Mouse (Mus musculus) gastrocnemius, adult 18-20 months (tissue): ENCODE measurements at regions not wholly inside any gene's neighbourhood (a gene's known extent, or its start where the extent isn't known, plus 50 kb on each side); places are given as distances from the start of the nearest gene placed in this dataset.

Source experiments
- DNase-seq: peaks from one replicate; pipeline ENCODE4 v3.0.0; 2021; ENCODE audit warnings: low spot score

DNA sequence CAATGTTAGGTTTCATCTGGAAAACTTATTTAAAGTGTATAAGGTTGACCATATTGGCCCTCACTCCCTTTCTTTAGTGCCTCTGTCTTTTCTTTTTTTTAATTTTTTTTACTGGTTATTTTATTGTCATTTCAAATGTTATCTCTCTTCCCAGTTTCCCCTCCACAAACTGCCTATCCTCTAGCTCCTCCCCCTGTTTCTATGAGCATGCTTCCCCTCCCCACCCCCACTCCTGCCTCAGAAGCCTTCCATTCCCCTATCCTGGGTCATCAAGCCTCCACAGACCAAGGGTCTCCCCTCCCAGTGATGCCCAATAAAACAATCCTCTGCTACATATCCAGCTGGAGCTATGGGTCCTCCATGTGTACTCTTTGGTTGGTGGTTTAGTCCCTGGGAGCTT, 2134.9 kb upstream of the Lrrc6 start:
- DNase-seq: no peak

GRCm38 (mm10) chr15:68626976-68627375, 2126.3 kb upstream of the Lrrc6 start:
- no peak for DNase-seq

- DNase-seq: no peak
Measured at GRCm38 (mm10) chr15:68624831-68625230, 2124.1 kb upstream of the Lrrc6 start.

DNA sequence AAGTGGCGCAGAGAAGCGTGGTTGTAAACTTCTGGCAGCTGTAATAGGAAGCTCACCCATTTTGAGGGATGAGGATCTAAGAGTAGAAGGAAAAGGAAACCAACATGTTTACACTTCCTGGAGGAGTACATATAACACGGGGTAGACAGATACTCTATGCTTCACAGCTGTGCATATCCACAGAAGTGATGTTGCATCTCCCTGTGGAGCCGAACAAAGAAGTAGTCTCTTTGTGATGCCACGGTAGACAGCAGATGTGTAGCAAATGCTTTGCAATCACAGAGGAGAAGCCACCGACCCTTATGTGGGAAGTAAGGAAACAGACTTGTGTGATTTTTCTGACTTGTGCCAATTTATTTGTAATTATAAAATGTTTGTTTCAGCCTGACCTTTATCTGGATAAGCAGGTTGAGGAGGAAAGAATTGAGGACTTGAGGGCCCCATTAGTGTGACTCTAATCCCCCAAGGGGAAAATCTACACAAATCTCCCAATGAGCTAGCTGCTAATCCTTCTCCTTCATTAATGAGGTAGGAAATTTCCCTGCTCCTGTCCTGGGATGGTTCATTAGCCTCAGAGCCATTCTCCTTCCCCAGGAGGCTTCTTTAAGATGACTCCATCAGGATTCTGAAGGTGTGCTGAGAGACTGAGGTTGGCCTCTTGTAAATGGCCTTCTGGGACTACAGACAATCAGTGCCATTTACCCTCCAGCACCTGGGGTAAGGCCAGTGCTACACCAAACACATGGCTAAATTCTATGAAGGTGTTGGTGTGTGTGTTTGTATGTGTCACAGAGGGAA, 2119.9 kb upstream of the Lrrc6 start:
- DNase-seq: no peak

DNA sequence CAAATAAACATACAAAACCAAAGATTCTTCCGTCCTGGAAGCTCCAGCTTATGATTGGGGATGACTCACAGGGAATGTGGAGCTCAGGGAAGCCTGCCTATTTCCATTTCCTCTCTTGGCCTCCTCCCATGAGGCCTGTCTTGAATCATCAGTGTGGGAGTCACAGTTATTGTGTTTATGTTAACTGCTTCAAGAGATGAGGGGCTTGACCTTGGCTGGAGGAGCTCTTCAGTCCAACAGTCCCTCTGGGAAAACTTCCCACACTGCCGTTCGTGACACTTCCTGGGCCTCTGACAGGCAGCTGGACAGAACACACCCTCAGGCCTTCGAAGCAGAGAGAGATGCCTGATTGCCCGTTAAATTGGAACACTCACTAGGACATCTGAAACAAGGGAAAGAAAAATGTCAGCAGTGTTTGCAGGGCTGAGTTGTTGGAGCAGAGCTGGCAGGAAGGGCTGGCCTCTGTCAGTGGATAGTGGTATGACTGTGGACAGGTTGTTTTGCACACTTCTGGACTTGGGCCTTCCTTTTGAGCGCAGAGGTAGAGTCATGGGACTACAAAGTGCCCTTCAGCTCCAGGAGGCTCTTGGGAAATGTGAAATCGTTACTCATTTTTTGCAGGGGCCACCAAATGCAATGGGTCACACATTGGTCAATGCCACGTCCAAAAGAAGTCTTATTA, 2105.5 kb upstream of the Lrrc6 start:
- DNase-seq: peak; percentile 70

- no peak for DNase-seq
Measured at GRCm38 (mm10) chr15:68605478-68605877, 2104.8 kb upstream of the Lrrc6 start.

DNA sequence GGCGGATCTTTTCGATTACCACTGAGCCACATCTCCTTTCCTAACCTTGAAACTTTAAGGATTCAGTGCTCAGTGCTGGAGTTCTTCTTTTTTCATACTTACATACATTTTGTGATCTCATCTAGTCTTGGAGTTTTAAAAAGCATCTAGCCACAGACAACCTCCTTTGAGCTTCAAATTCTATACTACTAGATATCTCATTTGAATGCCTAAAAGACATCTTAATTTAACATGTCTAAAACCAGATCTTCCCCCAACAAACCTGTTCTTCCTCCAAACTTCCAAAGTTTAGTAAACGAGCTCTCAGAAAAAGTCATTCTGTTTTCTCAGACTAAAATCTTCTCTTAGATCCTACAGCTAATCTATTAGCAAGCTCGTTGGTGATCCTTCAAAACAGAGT, 2081.5 kb upstream of the Lrrc6 start:
- no peak for DNase-seq

DNA sequence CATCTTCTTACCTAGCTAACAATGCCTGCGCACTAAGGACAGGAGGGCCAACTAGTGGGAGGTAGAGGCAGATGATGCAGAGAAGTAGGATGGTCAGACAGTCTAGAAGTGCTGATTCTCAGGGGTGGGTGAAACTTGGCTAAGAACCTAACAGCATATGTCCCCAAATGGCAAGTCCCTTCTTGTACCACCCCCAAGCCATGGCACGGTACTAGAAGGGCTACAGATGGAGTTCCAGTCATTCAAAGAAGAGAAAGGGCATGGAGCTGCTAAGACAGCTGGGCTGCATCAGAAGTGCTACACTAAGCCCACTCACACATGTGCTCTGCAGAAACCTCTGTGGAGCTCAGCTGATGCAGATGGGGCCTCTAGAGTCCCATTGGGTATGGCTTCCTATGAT, 2078.8 kb upstream of the Lrrc6 start:
- no peak for DNase-seq

- peak; percentile 18 for DNase-seq
Measured at GRCm38 (mm10) chr15:68560654-68561053, 2059.9 kb upstream of the Lrrc6 start.

DNA sequence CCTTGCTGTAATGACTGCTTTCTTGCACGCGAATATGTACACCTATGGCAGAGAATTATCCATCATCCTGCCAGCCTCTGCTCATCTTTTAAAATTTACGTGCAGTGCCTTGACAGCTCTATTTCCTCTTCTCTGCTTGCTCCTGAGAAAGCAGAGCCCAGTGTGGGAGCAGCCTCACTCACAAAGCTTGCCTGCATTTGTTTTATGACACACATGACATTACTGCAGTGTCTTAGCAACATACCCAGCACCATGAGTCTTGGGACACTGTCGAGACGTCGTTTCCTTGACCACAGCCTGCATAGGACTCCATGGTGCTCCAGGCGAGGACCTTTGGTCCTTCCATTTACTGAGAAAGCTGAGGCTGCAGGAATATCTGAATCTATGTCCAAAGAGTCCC, 2055.4 kb upstream of the Lrrc6 start:
- no peak for DNase-seq

GRCm38 (mm10) chr15:68536055-68536325, 2035.3 kb upstream of the Lrrc6 start:
- no peak for DNase-seq

DNA sequence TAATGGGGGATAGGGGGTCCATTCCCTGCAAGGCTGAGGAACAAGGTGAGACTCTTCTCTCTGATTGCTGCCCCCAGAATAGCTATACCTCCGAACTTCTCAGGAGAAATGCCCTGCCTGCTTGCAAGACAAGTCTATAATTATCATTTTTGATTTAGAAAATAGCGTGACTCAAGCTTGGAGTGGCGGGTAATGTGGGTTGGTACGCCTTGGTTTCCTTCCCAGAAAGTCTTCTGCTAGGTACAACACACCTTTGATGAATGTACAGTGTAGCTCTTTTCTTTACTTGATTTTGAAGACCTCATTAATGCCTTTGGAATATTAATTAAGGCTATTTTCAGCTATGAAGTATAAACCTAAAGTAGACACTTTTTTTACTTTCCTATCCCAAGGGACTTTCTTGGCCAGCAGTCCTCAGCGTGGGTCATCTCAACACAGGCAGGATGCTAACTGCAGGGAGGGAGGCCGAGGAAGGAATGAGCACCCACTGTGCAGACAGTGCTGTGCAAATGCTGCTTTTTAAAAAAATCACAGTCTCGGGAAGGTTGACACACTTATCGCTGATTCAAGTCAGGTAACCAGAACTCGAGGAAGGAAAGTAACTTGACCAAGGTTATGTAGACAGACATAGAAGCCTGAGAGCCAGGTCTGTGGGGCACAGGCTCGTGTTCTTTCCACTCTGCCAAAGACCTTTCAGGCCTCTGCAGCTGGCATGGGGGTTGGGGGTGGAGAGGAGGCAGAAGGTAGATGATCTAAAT, 2034.8 kb upstream of the Lrrc6 start:
- DNase-seq: no peak

DNA sequence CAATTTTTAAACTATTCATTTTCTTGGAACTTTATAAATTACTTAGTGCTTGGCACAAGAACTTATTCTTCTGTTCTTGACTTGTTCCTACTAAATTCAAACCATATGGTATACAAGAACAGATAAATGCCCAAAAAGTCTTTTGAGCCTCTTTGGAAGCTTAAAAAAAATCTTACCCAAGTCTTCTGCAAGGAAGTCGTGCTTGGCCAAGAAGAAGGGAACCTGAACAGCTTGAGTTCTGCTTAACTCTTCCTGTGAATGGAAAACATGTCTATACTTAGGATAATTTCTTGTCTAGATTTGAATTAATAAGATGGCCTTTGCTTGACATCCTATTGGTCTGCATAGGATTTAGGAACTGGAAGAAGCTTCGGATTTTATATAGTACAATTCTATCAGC, 2020.0 kb upstream of the Lrrc6 start:
- DNase-seq: no peak

- peak; percentile 7 for DNase-seq
Measured at GRCm38 (mm10) chr15:68512431-68512830, 2011.7 kb upstream of the Lrrc6 start.

GRCm38 (mm10) chr15:68508190-68508589, 2007.5 kb upstream of the Lrrc6 start:
- no peak for DNase-seq

DNA sequence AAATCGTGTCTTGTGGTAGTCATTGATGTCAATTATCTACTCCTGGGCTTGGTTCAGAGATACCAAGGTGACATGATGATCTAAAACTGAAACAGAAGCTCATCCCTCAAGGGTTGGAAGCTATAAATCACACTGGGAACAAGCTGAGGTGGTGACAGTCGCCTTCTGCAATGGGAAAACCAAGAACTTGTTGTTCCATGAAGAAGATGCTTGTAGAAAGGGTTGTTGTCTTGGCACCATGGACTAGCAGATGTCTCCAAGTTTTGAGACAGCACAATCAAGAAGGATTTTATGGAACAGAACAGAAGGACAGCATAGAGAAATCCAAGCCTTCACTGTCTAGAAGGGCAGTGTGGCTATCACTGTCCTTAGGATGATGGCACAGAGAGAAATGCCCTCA, 2005.4 kb upstream of the Lrrc6 start:
- no peak for DNase-seq

- no peak for DNase-seq
Measured at GRCm38 (mm10) chr15:68496438-68496837, 1995.7 kb upstream of the Lrrc6 start.

DNA sequence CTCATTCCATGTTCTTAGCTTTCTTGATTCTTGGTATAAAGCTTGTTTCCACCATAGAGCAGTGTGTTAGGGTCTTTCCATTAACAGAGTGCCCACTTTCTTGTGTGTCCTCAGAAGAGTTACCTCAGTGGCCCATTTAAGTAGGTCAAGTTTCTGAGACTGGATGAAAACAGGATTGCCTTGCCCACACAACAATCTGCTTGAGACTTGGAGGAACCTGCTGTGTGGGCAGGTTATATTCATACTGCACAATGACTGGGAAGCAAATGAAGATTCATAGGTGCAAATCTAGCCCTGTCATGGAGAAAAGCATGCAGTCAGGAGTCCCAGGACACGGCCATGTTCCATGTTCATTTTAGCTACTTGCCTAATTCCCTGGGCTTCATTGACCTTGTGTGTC, 1984.1 kb upstream of the Lrrc6 start:
- no peak for DNase-seq

DNA sequence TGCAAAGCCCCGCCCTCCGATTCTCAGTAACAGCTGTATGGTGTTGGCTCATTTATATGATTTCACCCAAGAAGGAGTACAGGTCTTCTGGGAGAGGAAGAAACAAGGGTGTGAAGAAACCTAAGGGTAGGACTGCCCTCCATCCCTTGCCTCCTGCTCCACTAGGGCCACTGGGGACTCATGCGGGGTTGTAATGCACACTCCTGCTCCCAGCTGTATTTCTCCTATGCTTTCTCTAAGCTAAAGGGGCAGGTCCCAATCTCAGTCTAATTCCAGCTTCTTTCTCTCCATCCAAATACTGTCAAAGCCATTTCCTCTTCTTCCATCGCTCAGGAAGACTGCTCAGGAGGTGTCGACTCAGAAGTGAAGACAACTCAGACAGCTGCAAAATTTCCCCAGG, 1977.0 kb upstream of the Lrrc6 start:
- no peak for DNase-seq

- no peak for DNase-seq
Measured at GRCm38 (mm10) chr15:68471928-68472327, 1971.2 kb upstream of the Lrrc6 start.

DNA sequence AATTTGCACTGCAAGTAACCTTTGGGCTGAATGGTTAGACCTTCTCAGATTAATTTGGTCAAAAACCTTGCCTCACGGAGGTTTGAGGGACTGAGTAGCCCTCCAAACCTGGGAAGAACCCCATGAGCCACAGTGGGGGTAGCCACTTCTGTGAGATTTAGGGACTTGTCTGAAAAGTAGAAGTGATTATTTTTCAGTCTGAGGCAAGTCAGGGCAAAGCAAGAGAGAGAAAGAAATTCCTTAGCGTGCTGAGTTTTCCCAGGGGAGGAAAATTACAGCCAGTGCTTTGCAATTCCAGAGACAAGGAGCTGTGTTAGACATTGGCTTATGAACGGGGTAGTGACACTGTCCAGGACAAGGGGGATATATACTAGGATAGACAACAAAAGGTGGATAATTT, 1962.1 kb upstream of the Lrrc6 start:
- no peak for DNase-seq

- DNase-seq: no peak
Measured at GRCm38 (mm10) chr15:68457239-68457638, 1956.5 kb upstream of the Lrrc6 start.

GRCm38 (mm10) chr15:68451971-68452370, 1951.3 kb upstream of the Lrrc6 start:
- DNase-seq: no peak
